Mouse (Mus musculus) adrenal gland, adult 10 weeks (tissue): Measurements from ENCODE around the gene Ms4a18. TPM values are rescaled to one million over a fixed set of nuclear protein-coding genes. Genes with fewer than 3 reads are reported as not detected.

Experiments
- polyA plus RNA-seq: library from polyadenylated mRNA; stranded (reverse); fragments of 350-450 nt; fragmentation: Illumina TruSeq; extraction: RNeasy Lipid Tissue Mini Kit (QIAGEN cat#74804); gene quantifications from one replicate; pipeline ENCODE4 v1.2.3, GENCODE M21; 2014; ENCODE audit warnings: low read depth, low replicate concordance

The Ms4a18 gene
- polyA plus RNA-seq, result not detected

GRCm38 (mm10) chr19:11017891-11018290 lies at the start of gene Ms4a18:
TSS of gene Ms4a18 (minus strand) at chr19:11018031.

GRCm38 (mm10) chr19:10993150-10993549 lies 24.7 kb downstream of the Ms4a18 start, which contains the start of gene Ms4a15:
TSS of gene Ms4a15 (minus strand) at chr19:10993250.

GRCm38 (mm10) chr19:10974238-10974865 lies 43.5 kb downstream of the Ms4a18 start, which contains the start of gene Ms4a10:
TSS of gene Ms4a10 (minus strand) at chr19:10974670.

GRCm38 (mm10) chr19:10949112-10949511 lies 68.7 kb downstream of the Ms4a18 start, which contains the start of gene Ccdc86:
TSS of gene Ccdc86 (minus strand) at chr19:10949266.

Other genes with a start within 250 kb of the Ms4a18 start
- gene Cd6, start 188.0 kb downstream of the Ms4a18 start, polyA plus RNA-seq, result not detected
- 1.0 TPM for gene Slc15a3, start 178.3 kb downstream of the Ms4a18 start, polyA plus RNA-seq
- not detected for gene Tmem132a, start 148.1 kb downstream of the Ms4a18 start, polyA plus RNA-seq
- 7.3 TPM for gene Tmem109, start 136.0 kb downstream of the Ms4a18 start, polyA plus RNA-seq
- gene Prpf19, start 122.8 kb downstream of the Ms4a18 start, polyA plus RNA-seq, result 81.8 TPM
- not detected for gene Zp1, start 97.4 kb downstream of the Ms4a18 start, polyA plus RNA-seq
- gene Ptgdr2, start 80.9 kb downstream of the Ms4a18 start, polyA plus RNA-seq, result not detected
- gene Ccdc86, start 68.8 kb downstream of the Ms4a18 start, polyA plus RNA-seq, result 3.3 TPM
- 4.1 TPM for gene Ms4a10, start 43.4 kb downstream of the Ms4a18 start, polyA plus RNA-seq
- not detected for gene Ms4a15, start 24.8 kb downstream of the Ms4a18 start, polyA plus RNA-seq
- 0.93 TPM for gene Ms4a8a, start 63.1 kb upstream of the Ms4a18 start, polyA plus RNA-seq
- gene 1700017D01Rik, start 112.8 kb upstream of the Ms4a18 start, polyA plus RNA-seq, result not detected
- not detected for gene 1700025F22Rik, start 147.3 kb upstream of the Ms4a18 start, polyA plus RNA-seq
- gene Ms4a13, start 178.7 kb upstream of the Ms4a18 start, polyA plus RNA-seq, result not detected
- gene Ms4a12, start 214.4 kb upstream of the Ms4a18 start, polyA plus RNA-seq, result not detected
- 1.9 TPM for gene Ms4a1, start 248.2 kb upstream of the Ms4a18 start, polyA plus RNA-seq